Mouse (Mus musculus) lung, adult 2 months (tissue): ENCODE data around the gene Chd9.

ENCODE experiments used
- CTCF ChIP-seq: fragments of 200-500 bp; IDR thresholded peaks from 2 replicates; pipeline ENCODE4 v1.5.1; 2011; ENCODE audit warnings: mild to moderate bottlenecking, low read length, control low read depth; ENCODE audit not compliant: insufficient read depth
- POLR2A ChIP-seq: fragments of 200-500 bp; IDR thresholded peaks from 2 replicates; pipeline ENCODE4 v1.6.1; 2011; ENCODE audit warnings: low read depth, mild to moderate bottlenecking, control low read depth, low read length, borderline replicate concordance; ENCODE audit errors: extremely low read depth

GRCm38 (mm10) chr8:90833628-90834320 lies 5.6 kb downstream of the Chd9 start:
- no peak for TF ChIP-seq CTCF
- no peak for TF ChIP-seq POLR2A
